Mouse (Mus musculus) adrenal gland, postnatal 36 days (tissue): ENCODE measurements around the gene Gbgt1. TPM values are rescaled to one million over a fixed set of nuclear protein-coding genes. Genes with fewer than 3 reads are reported as not detected.

ENCODE experiments used
- DNase-seq, 2 experiments: peaks; one replicate each; pipeline ENCODE4 v3.0.0; 2021; ENCODE audit warnings: mixed read lengths in 1 of 2
- total RNA-seq, 2 experiments: library from RNA; stranded (reverse); gene quantifications; 2 replicates each; pipeline ENCODE4 v1.2.3; 2021

Gbgt1 gene
- total RNA-seq, 2 experiments from 2014 or later: 3.7 to 4.3 TPM

GRCm38 (mm10) chr2:28552301-28552700, 55.6 kb downstream of the Gbgt1 start:
- no peak for DNase-seq

Other genes with a start within 250 kb of the Gbgt1 start
- gene Ppp1r26, start 50.1 kb upstream of the Gbgt1 start, total RNA-seq: 1 to 10 TPM; 5.1 to 5.6 TPM
- gene 1700007K13Rik, start 30.6 kb upstream of the Gbgt1 start, total RNA-seq: not detected
- 10 to 100 TPM; 51.1 to 56.2 TPM for gene Mrps2, start 28.8 kb upstream of the Gbgt1 start, total RNA-seq
- 1 to 10 TPM; 2.6 to 3.3 TPM for gene Gm10134, start 9.2 kb downstream of the Gbgt1 start, total RNA-seq
- 10 to 100 TPM; 23.3 to 27.9 TPM for gene Ralgds, start 16.2 kb downstream of the Gbgt1 start, total RNA-seq
- gene Cel, start 66.5 kb downstream of the Gbgt1 start, total RNA-seq: not detected
- 10 to 100 TPM; 17.5 to 19.5 TPM for gene Gtf3c5, start 86.9 kb downstream of the Gbgt1 start, total RNA-seq
- gene Gfi1b, start 125.1 kb downstream of the Gbgt1 start, total RNA-seq: not detected
- gene Tsc1, start 144.3 kb downstream of the Gbgt1 start, total RNA-seq: 10 to 100 TPM; 17.6 to 19.6 TPM
- under 1 TPM; 0.53 to 0.59 TPM for gene Spaca9, start 202.8 kb downstream of the Gbgt1 start, total RNA-seq
- gene Ak8, start 203.3 kb downstream of the Gbgt1 start, total RNA-seq: under 1 TPM; 0.63 to 0.82 TPM